ENCODE assay signal across 8 mouse cellular contexts in the genomic region with DNA sequence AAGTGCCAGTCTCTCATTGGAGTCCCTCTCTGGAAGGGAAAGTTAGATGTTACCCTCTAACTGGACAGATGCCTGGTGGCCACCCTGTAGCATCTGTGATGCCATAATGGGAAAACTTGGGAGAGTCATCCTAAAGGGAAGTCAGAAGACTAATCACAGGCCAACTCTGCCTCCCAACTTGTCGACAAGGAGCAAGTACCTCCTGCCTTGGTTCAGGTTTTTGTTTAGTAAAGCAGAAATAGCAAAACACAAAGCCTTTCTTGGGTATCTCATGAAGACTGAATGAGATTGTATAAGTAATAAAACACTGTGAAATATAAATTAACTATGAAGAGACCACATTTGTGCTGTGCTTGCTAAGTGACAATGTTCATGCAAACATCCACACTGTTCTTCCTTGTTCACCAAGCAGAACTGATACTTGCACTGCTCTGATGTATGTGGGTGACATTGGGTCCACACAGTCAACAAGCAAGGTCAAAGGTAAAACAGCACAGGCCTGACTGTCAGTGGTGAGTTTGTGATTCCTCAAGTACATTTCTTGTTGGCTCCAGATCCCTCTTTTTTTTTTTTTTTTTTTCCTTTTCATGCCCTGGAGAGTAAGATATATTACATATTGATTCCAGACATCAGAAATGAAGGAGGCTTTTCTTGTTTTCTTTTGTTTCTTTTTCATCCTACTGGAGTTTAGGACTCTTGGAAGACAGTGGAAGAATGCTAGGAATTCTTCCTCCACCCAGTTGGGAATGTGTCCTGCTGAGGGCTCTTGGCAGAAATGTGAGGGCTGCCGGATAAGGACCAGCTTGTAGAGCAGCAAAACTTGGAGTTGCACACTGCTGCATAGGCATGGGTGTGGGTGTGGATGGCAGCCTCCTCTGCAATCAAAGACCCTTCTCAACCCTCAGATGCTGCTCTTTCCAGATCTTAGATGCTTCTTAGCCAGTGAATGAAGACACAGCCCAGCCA. TPM values are rescaled to one million over a fixed set of nuclear protein-coding genes. Genes with fewer than 3 reads are reported as not detected.
DNase-seq lines count a peak whose midpoint lies in the region; ATAC-seq lines count a peak whose summit lies in the region.

Gene Ehbp1, minus strand, starts transcription at position 51 of the 966 bp plus-strand sequence.

- no peak for DNase-seq in embryonic facial prominence, embryonic 11.5 days (ENCODE audit: low spot score)
- no peak for DNase-seq in embryonic facial prominence, embryonic 10.5 days (ENCODE audit: low spot score)
- DNase-seq in adrenal gland, postnatal 10 days: no peak
- peak in 1 of 2 experiments; percentile 25 for DNase-seq in heart, adult 18-20 months
- peak in 1 of 2 experiments; percentile 24 for DNase-seq in left cerebral cortex, postnatal 10 days (ENCODE audit: extremely low spot score in 1 of 2, low spot score in 2 of 2)
- no peak for DNase-seq in cerebellum, postnatal 36 days

- no peak within 1 kb of the TSS for H3K4me2 ChIP-seq in embryonic facial prominence, embryonic 11.5 days (ENCODE audit: low read depth, low read length)
- H3K4me2 ChIP-seq in stomach, embryonic 15.5 days: no peak within 1 kb of the TSS
- H3K4me2 ChIP-seq in kidney, embryonic 16.5 days (replicated peaks; ENCODE audit: low read depth, low read length): no peak within 1 kb of the TSS

- H3K36me3 ChIP-seq in embryonic facial prominence, embryonic 11.5 days (replicated peaks; ENCODE audit: control insufficient read depth, insufficient read depth, low read depth, low read length): no peaks in the 10 kb centered on the region
- no peaks in the 10 kb centered on the region for H3K36me3 ChIP-seq in embryonic facial prominence, embryonic 10.5 days (replicated peaks)
- H3K36me3 ChIP-seq in stomach, embryonic 15.5 days: no peaks in the 10 kb centered on the region
- H3K36me3 ChIP-seq in kidney, embryonic 16.5 days (ENCODE audit: insufficient read depth, low read length): no peaks in the 10 kb centered on the region

- no peak within 1 kb of the TSS for H3K4me3 ChIP-seq in embryonic facial prominence, embryonic 11.5 days (ENCODE audit: low read depth, low read length)
- H3K4me3 ChIP-seq in embryonic facial prominence, embryonic 10.5 days: no peak within 1 kb of the TSS
- no peak within 1 kb of the TSS for H3K4me3 ChIP-seq in stomach, embryonic 15.5 days (replicated peaks)
- no peak within 1 kb of the TSS for H3K4me3 ChIP-seq in kidney, embryonic 16.5 days (ENCODE audit: low read length)

- intact Hi-C loops in left cerebral cortex, postnatal 10 days (cut with DNase I): no loop called here

- no peak for ATAC-seq in embryonic facial prominence, embryonic 11.5 days (replicated peaks; ENCODE audit: insufficient number of reproducible peaks, low FRiP score, low TSS enrichment, low read depth)
- ATAC-seq in stomach, embryonic 15.5 days (ENCODE audit: insufficient read depth, low FRiP score, low read depth): no peak
- no peak for ATAC-seq in kidney, embryonic 16.5 days (ENCODE audit: low FRiP score, low TSS enrichment)

- H3K27ac ChIP-seq in embryonic facial prominence, embryonic 11.5 days (replicated peaks; ENCODE audit: low read depth, low read length): no peak within 1 kb of the TSS
- no peak within 1 kb of the TSS for H3K27ac ChIP-seq in embryonic facial prominence, embryonic 10.5 days (replicated peaks)
- no peak within 1 kb of the TSS for H3K27ac ChIP-seq in stomach, embryonic 15.5 days
- H3K27ac ChIP-seq in kidney, embryonic 16.5 days (ENCODE audit: low read length): no peak within 1 kb of the TSS; the same call in 1 of the 2 replicates

- H3K27me3 ChIP-seq in embryonic facial prominence, embryonic 11.5 days (ENCODE audit: control insufficient read depth, insufficient read depth, low read length): no peaks in the 10 kb centered on the region
- H3K27me3 ChIP-seq in embryonic facial prominence, embryonic 10.5 days (replicated peaks; ENCODE audit: low read depth, poor library complexity, severe bottlenecking): no peaks in the 10 kb centered on the region
- no peaks in the 10 kb centered on the region for H3K27me3 ChIP-seq in stomach, embryonic 15.5 days (replicated peaks)
- H3K27me3 ChIP-seq in kidney, embryonic 16.5 days (ENCODE audit: insufficient read depth, low read length): no peaks in the 10 kb centered on the region

- no peaks in the 10 kb centered on the region for H3K4me1 ChIP-seq in embryonic facial prominence, embryonic 11.5 days (ENCODE audit: control insufficient read depth, insufficient read depth, low read length)
- peaks cover 14% of the 10 kb centered on the region for H3K4me1 ChIP-seq in embryonic facial prominence, embryonic 10.5 days
- H3K4me1 ChIP-seq in stomach, embryonic 15.5 days: peaks cover 6% of the 10 kb centered on the region; the same call in 1 of the 2 replicates
- H3K4me1 ChIP-seq in kidney, embryonic 16.5 days (ENCODE audit: insufficient read depth, low read length): no peaks in the 10 kb centered on the region

- 60% methylated on average over 2 of the region's 2 CpGs for WGBS in embryonic facial prominence, embryonic 11.5 days
- WGBS in embryonic facial prominence, embryonic 10.5 days: 61% methylated on average over 2 of the region's 2 CpGs
- WGBS in stomach, embryonic 15.5 days: 54% methylated on average over 2 of the region's 2 CpGs
- WGBS in kidney, embryonic 16.5 days: 67% methylated on average over 2 of the region's 2 CpGs

- no peaks in the 10 kb centered on the region for H3K9me3 ChIP-seq in embryonic facial prominence, embryonic 11.5 days (replicated peaks; ENCODE audit: control insufficient read depth, low read length)
- H3K9me3 ChIP-seq in embryonic facial prominence, embryonic 10.5 days: no peaks in the 10 kb centered on the region
- H3K9me3 ChIP-seq in stomach, embryonic 15.5 days: no peaks in the 10 kb centered on the region
- no peaks in the 10 kb centered on the region for H3K9me3 ChIP-seq in kidney, embryonic 16.5 days (ENCODE audit: low read length)

- H3K9ac ChIP-seq in embryonic facial prominence, embryonic 11.5 days (replicated peaks; ENCODE audit: low read length): no peak within 1 kb of the TSS
- H3K9ac ChIP-seq in stomach, embryonic 15.5 days: no peak within 1 kb of the TSS
- H3K9ac ChIP-seq in kidney, embryonic 16.5 days (replicated peaks; ENCODE audit: low read length): no peak within 1 kb of the TSS

RNA-seq across cellular contexts. Expression of gene Ehbp1, which starts in this region (rescaled TPM):
- 9.9 and 12.0 TPM in 2 replicates for polyA plus RNA-seq in embryonic facial prominence, embryonic 11.5 days (2014; fragmentation: Nextera tagmentation; extraction: Ambion mirVana)
- 6.7 and 8.1 TPM in 2 replicates for polyA plus RNA-seq in embryonic facial prominence, embryonic 10.5 days (2016; fragmentation: Nextera tagmentation; extraction: Ambion mirVana)
- total RNA-seq in adrenal gland, postnatal 10 days (2021): 10 to 100 TPM; 22.0 to 26.8 TPM
- 100 to 1,000 TPM; 108 to 116 TPM for total RNA-seq in heart, adult 18-20 months (2021)
- total RNA-seq in left cerebral cortex, postnatal 10 days (2021): 10 to 100 TPM; 66.2 to 68.6 TPM
- polyA plus RNA-seq in stomach, embryonic 15.5 days (2015; fragmentation: Nextera tagmentation; extraction: Ambion mirVana): 12.4 and 12.7 TPM in 2 replicates
- polyA plus RNA-seq in kidney, embryonic 16.5 days (2015; fragmentation: Nextera tagmentation; extraction: Ambion mirVana): 7.2 and 8.9 TPM in 2 replicates
